Mouse (Mus musculus) layer of hippocampus, adult 2 months (tissue): Measurements from ENCODE around the gene Arhgap19. TPM values are rescaled to one million over a fixed set of nuclear protein-coding genes. Genes with fewer than 3 reads are reported as not detected.

Source experiments
- DNase-seq, 2 experiments: peaks; one replicate each; pipeline ENCODE4 v3.0.0; 2022; ENCODE audit warnings: low spot score in 2 of 2
- H3K27ac ChIP-seq: fragments of 200-600 bp; 2 replicates; pipeline ENCODE4 v1.8.1; 2022
- H3K4me3 ChIP-seq: fragments of 200-600 bp; 2 replicates; pipeline ENCODE4 v1.8.1; 2022; ENCODE audit warnings: mild to moderate bottlenecking
- CTCF ChIP-seq: fragments of 200-600 bp; conservative IDR thresholded peaks from 2 replicates; pipeline ENCODE4 v1.8.1; 2022; ENCODE audit warnings: antibody characterized with exemption, mild to moderate bottlenecking, moderate library complexity
- total RNA-seq, 2 experiments: library from RNA; stranded (reverse); gene quantifications; 2 replicates each; pipeline ENCODE4 v1.2.3; 2021

Gene Arhgap19
- total RNA-seq, 2 experiments from 2014 or later: 2.2 to 2.5 TPM

DNA sequence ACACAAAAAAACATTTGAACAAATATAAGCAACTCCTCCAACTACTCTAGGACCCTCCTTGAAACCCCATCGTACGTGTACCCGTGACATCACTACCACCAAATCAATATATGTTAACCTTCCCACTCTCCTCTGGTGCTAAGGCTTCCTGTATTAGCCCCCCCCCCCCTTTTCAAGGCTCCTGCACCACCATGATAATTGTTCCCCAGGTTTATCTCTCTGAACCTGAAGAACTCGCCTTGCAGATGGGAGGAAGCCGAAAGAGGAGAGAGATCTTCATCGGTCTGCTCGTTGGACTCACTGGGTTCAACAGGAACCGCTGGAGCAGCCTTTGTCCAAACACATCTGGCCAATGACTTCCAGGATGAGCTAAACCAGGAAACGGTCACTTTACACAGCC, 5.7 kb upstream of the Arhgap19 start:
- Histone ChIP-seq H3K4me3 (no peak overlapping the region), H3K27ac (no peak overlapping the region)
- DNase-seq: no peak
- TF ChIP-seq CTCF: no peak

DNA sequence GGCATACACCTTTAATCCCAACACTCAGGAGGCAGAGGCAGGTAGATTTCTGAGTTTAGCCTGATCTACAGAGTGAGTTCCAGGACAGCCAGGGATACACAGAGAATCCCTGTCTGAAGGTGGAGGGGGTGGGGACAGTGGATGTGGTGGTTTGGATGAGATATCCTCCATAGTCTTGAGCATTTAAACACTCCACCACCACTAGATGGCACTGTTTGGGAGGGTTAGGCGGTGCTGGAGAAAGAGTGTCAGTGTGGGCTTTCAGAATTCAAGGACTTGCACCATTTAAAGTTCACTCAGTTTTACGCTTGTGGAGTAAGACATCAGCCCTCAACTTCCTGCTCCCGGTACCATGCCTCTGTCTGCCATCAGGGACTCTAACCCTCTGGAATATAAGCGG, 4.0 kb upstream of the Arhgap19 start:
- no peak for DNase-seq
- TF ChIP-seq CTCF: peak; percentile 47
- Histone ChIP-seq H3K27ac (no peak overlapping the region), H3K4me3 (no peak overlapping the region)

GRCm38 (mm10) chr19:41803322-41803721, 1.5 kb upstream of the Arhgap19 start:
- no peak overlapping the region for H3K4me3 ChIP-seq
- DNase-seq: no peak
- TF ChIP-seq CTCF: peak; percentile 65
- no peak overlapping the region for H3K27ac ChIP-seq

DNA sequence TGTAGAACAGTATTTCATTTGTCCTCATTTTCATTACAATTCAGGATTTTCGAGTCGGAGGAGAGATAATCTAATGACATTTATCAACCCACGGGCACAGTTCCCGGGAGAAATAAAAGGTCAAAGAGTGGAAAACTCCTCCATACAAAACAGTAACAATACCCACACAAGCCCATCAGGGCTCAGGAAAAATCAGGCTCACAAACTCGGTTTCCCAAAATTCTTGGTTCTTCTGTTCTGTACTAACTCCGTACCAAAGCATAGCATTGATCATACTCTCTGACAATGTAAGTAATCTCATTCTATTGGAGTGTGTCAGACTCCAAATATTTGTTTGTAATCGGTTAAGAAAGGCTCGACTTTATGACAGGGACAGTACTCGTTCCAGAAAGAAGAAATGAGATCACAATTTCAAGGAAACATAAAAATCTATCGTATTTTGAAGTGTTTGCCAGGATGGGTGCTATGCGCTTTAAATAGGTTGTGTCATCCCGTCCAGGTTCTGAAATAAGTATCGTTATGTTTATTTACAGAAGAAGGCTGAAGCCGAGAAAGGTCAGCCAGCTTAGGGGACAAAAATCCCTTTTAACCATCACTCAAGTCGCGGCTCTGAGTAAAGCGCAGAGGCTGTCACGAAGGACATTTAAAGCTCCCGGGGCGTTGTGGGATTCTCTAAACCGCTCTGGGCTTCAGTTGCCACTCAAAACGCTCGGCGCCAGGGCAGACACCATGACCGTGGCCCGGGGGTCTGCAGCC, 683 bp downstream of the Arhgap19 start:
- peak overlapping the region; percentile 66 for H3K4me3 ChIP-seq
- TF ChIP-seq CTCF: no peak
- H3K27ac ChIP-seq: peak overlapping the region; percentile 71
- no peak for DNase-seq

GRCm38 (mm10) chr19:41800451-41800850, 1.4 kb downstream of the Arhgap19 start:
- no peak for DNase-seq
- Histone ChIP-seq H3K27ac (no peak overlapping the region), H3K4me3 (no peak overlapping the region)
- TF ChIP-seq CTCF: no peak

DNA sequence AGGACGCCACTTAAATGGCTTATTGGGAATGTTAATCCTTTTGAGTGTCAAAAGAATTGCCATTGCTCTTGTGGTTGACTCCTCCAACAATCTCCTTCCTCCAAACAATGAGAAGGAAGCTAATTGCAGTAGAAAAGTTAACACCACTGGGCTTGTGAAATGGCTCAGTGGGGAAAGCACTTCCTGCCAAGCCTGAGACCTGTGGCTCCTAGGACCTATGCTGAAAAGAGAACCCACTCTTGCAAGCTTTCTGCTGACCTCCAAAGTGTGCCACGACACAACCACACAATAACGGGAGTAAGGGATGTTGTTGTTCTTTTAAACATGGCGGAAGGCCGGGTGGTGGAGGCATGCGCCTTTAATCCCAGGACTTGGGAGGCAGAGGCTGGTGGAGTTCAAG, 4.3 kb downstream of the Arhgap19 start:
- no peak overlapping the region for H3K27ac ChIP-seq
- no peak for DNase-seq
- no peak overlapping the region for H3K4me3 ChIP-seq
- no peak for TF ChIP-seq CTCF

DNA sequence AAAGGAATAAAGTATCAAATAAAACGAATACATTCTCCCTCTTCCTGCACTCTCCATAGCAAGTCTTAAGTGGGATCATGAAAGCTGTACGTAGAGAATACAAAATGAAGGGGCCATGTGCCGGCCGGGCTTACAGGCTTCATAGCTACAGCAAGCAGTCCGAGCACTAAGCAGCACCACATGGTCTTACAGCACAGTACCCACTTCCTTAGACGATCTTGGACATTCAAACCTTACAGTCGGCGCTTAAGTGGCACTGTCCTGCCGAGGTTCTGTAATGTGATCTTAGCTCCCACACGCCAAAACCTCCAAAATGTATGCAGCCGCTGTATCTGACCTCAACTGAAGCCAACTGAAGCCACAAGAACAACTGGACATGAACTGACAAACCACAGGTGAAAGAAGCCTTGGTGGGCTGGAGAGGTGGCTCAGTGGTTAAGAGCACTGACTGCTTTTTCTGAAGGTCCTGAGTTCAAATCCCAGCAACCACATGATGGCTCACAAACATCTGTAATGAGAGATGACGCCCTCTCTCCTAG, 5.0 kb downstream of the Arhgap19 start:
- Histone ChIP-seq H3K27ac (no peak overlapping the region), H3K4me3 (no peak overlapping the region)
- DNase-seq: no peak
- no peak for TF ChIP-seq CTCF

- TF ChIP-seq CTCF: no peak
- no peak for DNase-seq
- no peak overlapping the region for H3K4me3 ChIP-seq
- H3K27ac ChIP-seq: no peak overlapping the region
These were observed 5.6 kb downstream of the Arhgap19 start for GRCm38 (mm10) chr19:41796148-41796760.

- no peak overlapping the region for H3K27ac ChIP-seq
- no peak overlapping the region for H3K4me3 ChIP-seq
- TF ChIP-seq CTCF: no peak
- no peak for DNase-seq
These were observed 6.9 kb downstream of the Arhgap19 start for GRCm38 (mm10) chr19:41794901-41795300.

GRCm38 (mm10) chr19:41794017-41794416, 7.8 kb downstream of the Arhgap19 start:
- no peak for DNase-seq
- Histone ChIP-seq H3K4me3 (no peak overlapping the region), H3K27ac (no peak overlapping the region)
- TF ChIP-seq CTCF: no peak

- H3K4me3 ChIP-seq: no peak overlapping the region
- DNase-seq: no peak
- H3K27ac ChIP-seq: no peak overlapping the region
- no peak for TF ChIP-seq CTCF
These were observed 8.8 kb downstream of the Arhgap19 start for GRCm38 (mm10) chr19:41792934-41793486.

GRCm38 (mm10) chr19:41791384-41791783, 10.5 kb downstream of the Arhgap19 start:
- TF ChIP-seq CTCF: peak; percentile 57

GRCm38 (mm10) chr19:41789110-41789961, 12.5 kb downstream of the Arhgap19 start:
- no peak overlapping the region for H3K27ac ChIP-seq
- no peak overlapping the region for H3K4me3 ChIP-seq
- no peak for TF ChIP-seq CTCF

More at GRCm38 (mm10) chr19:41791384-41791783, 10.5 kb downstream of the Arhgap19 start:
- Histone ChIP-seq H3K27ac (no peak overlapping the region), H3K4me3 (no peak overlapping the region)
- no peak for DNase-seq

More at GRCm38 (mm10) chr19:41789110-41789961, 12.5 kb downstream of the Arhgap19 start:
- no peak for DNase-seq
